In the genomic region with DNA sequence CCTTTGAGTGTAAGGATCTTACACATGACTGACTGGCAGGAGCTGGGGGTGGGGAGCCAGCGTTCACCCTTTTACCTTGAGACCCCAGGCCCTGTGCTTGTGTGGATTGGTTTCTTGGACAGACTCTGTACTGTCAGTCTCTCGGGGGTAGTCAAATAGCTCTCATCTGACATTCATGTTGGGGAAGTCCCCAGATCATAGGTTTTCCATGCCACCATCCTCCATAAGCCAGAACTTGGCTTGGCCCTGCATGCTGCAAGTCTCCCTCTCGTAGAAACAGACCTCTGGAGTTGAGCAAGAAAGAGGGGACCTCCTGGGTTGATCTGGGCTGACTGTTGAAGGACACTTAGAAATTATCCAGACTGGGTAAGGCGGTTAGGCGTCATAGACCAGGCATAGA, we compare ENCODE assay signal across 21 mouse cellular contexts. TPM values are rescaled to one million over a fixed set of nuclear protein-coding genes. Genes with fewer than 3 reads are reported as not detected.
DNase-seq lines count a peak whose midpoint lies in the region; ATAC-seq and TF ChIP-seq lines count a peak whose summit lies in the region.
"Had no signal": no experiment of that assay in that cellular context is flagged by ENCODE, and none has a peak within 500 bp of the region (broad histone marks: within the 10 kb centered on the region; RNA-seq: fewer than 3 reads in every experiment).

No protein-coding gene starts in this region.

- no peak overlapping the region for H3K9ac ChIP-seq in CH12.LX (ENCODE audit: insufficient read depth, low read depth)

- 0 out of 2 replicates have a peak, but pooled peaks have one; percentile 14 for ATAC-seq in erythroblast, adult 5-6 weeks (replicated peaks; ENCODE audit: low FRiP score, poor library complexity, severe bottlenecking)
- no peak for ATAC-seq in megakaryocyte progenitor cell, adult 5-6 weeks (replicated peaks; ENCODE audit: poor library complexity)
- ATAC-seq: activated CD4-positive, CD25-positive, alpha-beta regulatory T cell, adult 4 months; CD4-positive, CD25-positive, alpha-beta regulatory T cell, adult 4 months; Patski had no signal

- H3K36me3 ChIP-seq in CH12.LX (replicated peaks in 1 of 2; ENCODE audit: control insufficient read depth in 1 of 2, insufficient read depth in 1 of 2, low read length in 1 of 2) = no peaks in the 10 kb centered on the region
- H3K36me3 ChIP-seq: G1E had no signal

- peak; percentile 47 for DNase-seq in adrenal gland, adult 2 months
- DNase-seq in adrenal gland, postnatal 10 days = no peak
- DNase-seq in CH12.LX (ENCODE audit: extremely low read depth) = peak; percentile 77
- DNase-seq in retina, embryonic 14.5 days (ENCODE audit: low spot score) = no peak
- DNase-seq: adrenal gland, adult 8-10 months; adrenal gland, postnatal 25 days; adrenal gland, postnatal 36 days; B cell, adult 2 months; cerebellum, adult 11 months; cerebellum, adult 11-12 months; cerebellum, adult 18-20 months; cerebellum, adult 2 months; cerebellum, adult 8-10 months; cerebellum, adult 9-10 months had no signal

- dilution Hi-C loops in CH12.LX (cut with MboI; ENCODE audit: extremely low pct_ligation_motif_present, extremely low pct_unique_long_range_greater_than_20kb, low sequenced_read_pairs) = no loop called here

- TF ChIP-seq POLR2A in CH12.LX (IDR thresholded peaks at IDR 0.05; ENCODE audit: low read depth, low read length) = no peak

- H3K27ac ChIP-seq in CH12.LX (ENCODE audit: insufficient read depth, low read depth) = peak overlapping the region; percentile 51; the same call in 1 of the 2 replicates

- no peak overlapping the region for H3K4me3 ChIP-seq in CH12.LX (replicated peaks in 1 of 3; ENCODE audit: low read depth in 2 of 3, low read length in 2 of 3, poor library complexity in 1 of 3)

- peaks cover 17 to 44% of the 10 kb centered on the region in 2 experiments for H3K4me1 ChIP-seq in CH12.LX (ENCODE audit: control insufficient read depth in 1 of 2, insufficient read depth in 2 of 2)

- H3K9me3 ChIP-seq in CH12.LX (replicated peaks; ENCODE audit: low read length) = peaks cover 4% of the 10 kb centered on the region
- H3K9me3 ChIP-seq: G1E had no signal

- no peaks in the 10 kb centered on the region for H3K79me2 ChIP-seq in CH12.LX (replicated peaks; ENCODE audit: control insufficient read depth, extremely low read depth, insufficient read depth, poor library complexity, severe bottlenecking)

- TF ChIP-seq RAD21 in CH12.LX (IDR thresholded peaks at IDR 0.05; ENCODE audit: low read depth, low read length) = no peak

- in situ Hi-C loops in CH12.LX (cut with MboI; ENCODE audit: low pct_ligation_motif_present, low pct_unique_long_range_greater_than_20kb, low sequenced_read_pairs) = no loop called here

- H3K4me2 ChIP-seq in CH12.LX (ENCODE audit: insufficient read depth, low read depth, poor library complexity, severe bottlenecking) = peak overlapping the region; percentile 47

- H3K27me3 ChIP-seq in CH12.LX (replicated peaks) = peaks cover 6% of the 10 kb centered on the region

- TF ChIP-seq CTCF in CH12.LX (conservative IDR thresholded peaks at IDR 0.05 in 1 of 2, IDR thresholded peaks at IDR 0.05 in 1 of 2; ENCODE audit: low read depth in 2 of 2, low read length in 2 of 2) = no peak

- peak; percentile 72 for TF ChIP-seq EP300 in CH12.LX (IDR thresholded peaks at IDR 0.05; ENCODE audit: low read length)

TF ChIP-seq in CH12.LX, 34 proteins besides CTCF, POLR2A, EP300 and RAD21:
- TF ChIP-seq ZNF384 (IDR thresholded peaks at IDR 0.05; ENCODE audit: low read depth, low read length) = no peak
- TF ChIP-seq BHLHE40 (IDR thresholded peaks at IDR 0.05; ENCODE audit: low read depth, low read length) = peak; percentile 49; the same call in 1 of the 2 replicates
- 0 out of 2 replicates have a peak, but pooled peaks have one; percentile 11 for TF ChIP-seq JUN (IDR thresholded peaks at IDR 0.05; ENCODE audit: insufficient read depth, low read depth, low read length)
- 0 out of 2 replicates have a peak, but pooled peaks have one; percentile 7 for TF ChIP-seq ETS1 (conservative IDR thresholded peaks at IDR 0.05; ENCODE audit: low read depth, low read length)
- TF ChIP-seq MYC (IDR thresholded peaks at IDR 0.05; ENCODE audit: low read depth, low read length) = peak; percentile 40; the same call in 1 of the 2 replicates
- TF ChIP-seq CHD1 (IDR thresholded peaks at IDR 0.05; ENCODE audit: low read depth, low read length) = no peak
- TF ChIP-seq E2F4 (IDR thresholded peaks at IDR 0.05; ENCODE audit: insufficient replicate concordance, low read depth, low read length) = no peak
- no peak for TF ChIP-seq ZC3H11A (IDR thresholded peaks at IDR 0.05; ENCODE audit: low read depth, low read length)
- TF ChIP-seq GABPA (IDR thresholded peaks at IDR 0.05; ENCODE audit: insufficient replicate concordance, low read depth, low read length) = no peak

RNA-seq across cellular contexts. Expression of a gene that starts 12.2 kb away (rescaled TPM):
- total RNA-seq in adrenal gland, adult 2 months (2021) = 1,000 to 10,000 TPM; 6,621 to 7,422 TPM
- 1,463 and 1,873 TPM in 2 replicates for polyA plus RNA-seq in adrenal gland, adult 2 months (2012; rRNA removed)
- 1,000 to 10,000 TPM; 1,564 to 1,873 TPM for total RNA-seq in adrenal gland, postnatal 10 days (2021)
- total RNA-seq in CH12.LX (2012; rRNA removed) = 2.6 and 4.6 TPM in 2 replicates
- total RNA-seq in CH12.LX (2014; rRNA removed) = 8.3 and 9.0 TPM in 2 replicates
- 12.1 and 12.8 TPM in 2 replicates for polyA plus RNA-seq in CH12.LX (2012; ENCODE audit: insufficient read length, low read depth)
- total RNA-seq in erythroblast, adult 5-6 weeks (2015; ENCODE audit: low replicate concordance) = 0.63 and 2.3 TPM in 2 replicates
- total RNA-seq in erythroblast, adult 5-6 weeks (2017; ENCODE audit: low replicate concordance) = 1.7 and 2.3 TPM in 2 replicates
- 0.15 and 0.47 TPM in 2 replicates for total RNA-seq in megakaryocyte progenitor cell, adult 5-6 weeks (2015)
- 0.30 and 1.2 TPM in 2 replicates for total RNA-seq in megakaryocyte progenitor cell, adult 5-6 weeks (2017)
- total RNA-seq: MEL had no signal
- polyA plus RNA-seq: activated CD4-positive, CD25-positive, alpha-beta regulatory T cell, adult 4 months; CD4-positive, CD25-positive, alpha-beta regulatory T cell, adult 4 months had no signal

RNA-seq across cellular contexts. Expression of a gene that starts 45.2 kb away (rescaled TPM):
- 1 to 10 TPM; 1.5 to 1.8 TPM for total RNA-seq in adrenal gland, adult 2 months (2021)
- polyA plus RNA-seq in adrenal gland, adult 2 months (2012; rRNA removed) = 2.0 and 2.6 TPM in 2 replicates
- 1 to 10 TPM; 1.1 to 1.3 TPM for total RNA-seq in adrenal gland, postnatal 10 days (2021)
- total RNA-seq in CH12.LX (2012; rRNA removed) (0.08 TPM in 1 of 2 replicates, not detected in the other), CH12.LX (2014; rRNA removed) (0.08 TPM in 1 of 2 replicates, not detected in the other)
- 0.08 and 0.09 TPM in 2 replicates for polyA plus RNA-seq in CH12.LX (2012; ENCODE audit: insufficient read length, low read depth)
- not detected in 2 replicates for total RNA-seq in erythroblast, adult 5-6 weeks (2015; ENCODE audit: low replicate concordance)
- total RNA-seq in erythroblast, adult 5-6 weeks (2017; ENCODE audit: low replicate concordance) = not detected in 2 replicates
- not detected in 2 replicates for total RNA-seq in megakaryocyte progenitor cell, adult 5-6 weeks (2015)
- total RNA-seq in megakaryocyte progenitor cell, adult 5-6 weeks (2017) = not detected in 2 replicates
- total RNA-seq: MEL had no signal
- polyA plus RNA-seq: G1E had no signal

Comparison
In these comparisons a context has a peak if more than half of its experiments do, and no peak if none do; other contexts are left out.
1. DNase-seq: peak in adrenal gland, adult 2 months (single experiment) and CH12.LX (single experiment); none in adrenal gland, postnatal 10 days (single experiment) and retina, embryonic 14.5 days (single experiment).
2. RNA of a gene that starts 12.2 kb away (total RNA-seq): 6,621 to 7,422 TPM in adrenal gland, adult 2 months and 1,564 to 1,873 TPM in adrenal gland, postnatal 10 days; 2.6 to 9.0 TPM in CH12.LX, 0.63 to 2.3 TPM in erythroblast, adult 5-6 weeks and 0.15 to 1.2 TPM in megakaryocyte progenitor cell, adult 5-6 weeks; every median in the first group is over 100 times any median in the second.